9 mouse cellular contexts compared by ENCODE assay signal in genomic region chr4:95054336-95054735, GRCm38 (mm10). TPM values are rescaled to one million over a fixed set of nuclear protein-coding genes. Genes with fewer than 3 reads are reported as not detected.
DNase-seq lines count a peak whose midpoint lies in the region; ATAC-seq lines count a peak whose summit lies in the region.
"Had no signal": no experiment of that assay in that cellular context is flagged by ENCODE, and none has a peak within 500 bp of the region (broad histone marks: within the 10 kb centered on the region; RNA-seq: fewer than 3 reads in every experiment).

No protein-coding gene starts in this region.

- H3K9me3 ChIP-seq in heart, embryonic 16.5 days (replicated peaks; ENCODE audit: control insufficient read depth, low read length), result no peaks in the 10 kb centered on the region
- no peaks in the 10 kb centered on the region for H3K9me3 ChIP-seq in hindbrain, embryonic 13.5 days
- no peaks in the 10 kb centered on the region for H3K9me3 ChIP-seq in midbrain, embryonic 12.5 days

- peak overlapping the region; percentile 89 for H3K4me2 ChIP-seq in heart, embryonic 16.5 days (ENCODE audit: low read depth, low read length)
- H3K4me2 ChIP-seq in hindbrain, embryonic 13.5 days, result peak overlapping the region; percentile 98; the same call in 1 of the 2 replicates
- peak overlapping the region; percentile 76; the same call in 1 of the 2 replicates for H3K4me2 ChIP-seq in midbrain, embryonic 12.5 days (replicated peaks)

- H3K27ac ChIP-seq in heart, embryonic 16.5 days (ENCODE audit: low read length), result peak overlapping the region; percentile 61; the same call in 1 of the 2 replicates
- H3K27ac ChIP-seq in brown adipose tissue, adult 24 weeks (replicated peaks; ENCODE audit: low read depth, low read length), result 0 out of 2 replicates have a peak overlapping the region, but pooled peaks have one; percentile 3
- no peak overlapping the region for H3K27ac ChIP-seq in hindbrain, embryonic 13.5 days
- no peak overlapping the region for H3K27ac ChIP-seq in midbrain, embryonic 12.5 days (replicated peaks)

- peaks cover 9% of the 10 kb centered on the region for H3K4me1 ChIP-seq in heart, embryonic 16.5 days (ENCODE audit: control insufficient read depth, insufficient read depth, low read length)
- peaks cover 6% of the 10 kb centered on the region; the same call in 1 of the 2 replicates for H3K4me1 ChIP-seq in brown adipose tissue, adult 24 weeks (ENCODE audit: control insufficient read depth, insufficient read depth, insufficient read length, low read length)
- peaks cover 36% of the 10 kb centered on the region for H3K4me1 ChIP-seq in hindbrain, embryonic 13.5 days (replicated peaks)
- H3K4me1 ChIP-seq in midbrain, embryonic 12.5 days, result peaks cover 26% of the 10 kb centered on the region; the same call in 1 of the 2 replicates

- no peaks in the 10 kb centered on the region for H3K27me3 ChIP-seq in heart, embryonic 16.5 days (ENCODE audit: control insufficient read depth, insufficient read depth, low read length)
- H3K27me3 ChIP-seq in hindbrain, embryonic 13.5 days, result no peaks in the 10 kb centered on the region
- no peaks in the 10 kb centered on the region; the same call in 1 of the 2 replicates for H3K27me3 ChIP-seq in midbrain, embryonic 12.5 days

- intact Hi-C loops in left cerebral cortex, postnatal 36 days (cut with DNase I), result loop anchor here (5.0 kb wide), 1 partner anchor 678 kb away; no protein-coding TSS in a partner anchor

- H3K4me3 ChIP-seq in heart, embryonic 16.5 days (ENCODE audit: low read length), result no peak overlapping the region
- H3K4me3 ChIP-seq in brown adipose tissue, adult 24 weeks (ENCODE audit: insufficient read depth, low read depth, low read length), result no peak overlapping the region
- no peak overlapping the region for H3K4me3 ChIP-seq in hindbrain, embryonic 13.5 days
- no peak overlapping the region for H3K4me3 ChIP-seq in midbrain, embryonic 12.5 days

- WGBS in heart, embryonic 16.5 days, result 54% methylated on average over 4 of the region's 4 CpGs
- WGBS in hindbrain, embryonic 13.5 days, result 44% methylated on average over 4 of the region's 4 CpGs
- WGBS in midbrain, embryonic 12.5 days, result 58% methylated on average over 4 of the region's 4 CpGs

- DNase-seq in heart, adult 11 months, result no peak
- DNase-seq in cerebellum, adult 9-10 months, result no peak
- no peak for DNase-seq in left cerebral cortex, postnatal 36 days (ENCODE audit: low spot score in 2 of 2)

- no peak for ATAC-seq in heart, embryonic 16.5 days (replicated peaks; ENCODE audit: extremely low read depth, insufficient read depth, low FRiP score)
- ATAC-seq in hindbrain, embryonic 13.5 days (ENCODE audit: low FRiP score), result no peak
- no peak for ATAC-seq in midbrain, embryonic 12.5 days (ENCODE audit: low FRiP score, low read depth)
- ATAC-seq in erythroblast, adult 5-6 weeks (replicated peaks; ENCODE audit: low FRiP score, poor library complexity, severe bottlenecking), result no peak
- ATAC-seq: activated CD4-positive, CD25-positive, alpha-beta regulatory T cell, adult 4 months had no signal

- peak overlapping the region; percentile 41 for H3K9ac ChIP-seq in heart, embryonic 16.5 days (ENCODE audit: low read length)
- no peak overlapping the region for H3K9ac ChIP-seq in hindbrain, embryonic 13.5 days
- no peak overlapping the region for H3K9ac ChIP-seq in midbrain, embryonic 12.5 days (replicated peaks)

- no peaks in the 10 kb centered on the region for H3K36me3 ChIP-seq in heart, embryonic 16.5 days (ENCODE audit: control insufficient read depth, insufficient read depth)
- no peaks in the 10 kb centered on the region for H3K36me3 ChIP-seq in hindbrain, embryonic 13.5 days
- no peaks in the 10 kb centered on the region for H3K36me3 ChIP-seq in midbrain, embryonic 12.5 days

RNA-seq across cellular contexts. Expression of gene Jun, which starts 2.3 kb away (rescaled TPM):
- 72.0 and 81.5 TPM in 2 replicates for polyA plus RNA-seq in heart, embryonic 16.5 days (2015; fragmentation: Nextera tagmentation; extraction: Ambion mirVana)
- 66.9 and 91.2 TPM in 2 replicates for polyA plus RNA-seq in brown adipose tissue, adult 24 weeks (2012; ENCODE audit: insufficient read depth, insufficient read length, missing spikeins)
- 55.6 and 56.7 TPM in 2 replicates for polyA plus RNA-seq in hindbrain, embryonic 13.5 days (2015; fragmentation: Nextera tagmentation; extraction: Ambion mirVana)
- polyA plus RNA-seq in midbrain, embryonic 12.5 days (2016; fragmentation: Nextera tagmentation; extraction: Ambion mirVana), result 70.8 and 80.6 TPM in 2 replicates
- total RNA-seq in erythroblast, adult 5-6 weeks (2015; ENCODE audit: low replicate concordance), result 8.8 and 11.5 TPM in 2 replicates
- 13.4 and 21.8 TPM in 2 replicates for total RNA-seq in erythroblast, adult 5-6 weeks (2017; ENCODE audit: low replicate concordance)
- total RNA-seq in left cerebral cortex, postnatal 36 days (2021), result 10 to 100 TPM; 48.6 to 79.9 TPM

Comparison
In these comparisons a context has a peak if more than half of its experiments do, and no peak if none do; other contexts are left out.
1. H3K27ac ChIP-seq: peak in heart, embryonic 16.5 days (single experiment) and brown adipose tissue, adult 24 weeks (single experiment); none in hindbrain, embryonic 13.5 days (single experiment) and midbrain, embryonic 12.5 days (single experiment).
2. Peak in every context shown above with its lines, with median percentiles within 50 percentile points of each other: H3K4me2 ChIP-seq.